Mouse (Mus musculus): ENCODE results near the gene Smyd3. TPM values are rescaled to one million over a fixed set of nuclear protein-coding genes. Genes with fewer than 3 reads are reported as not detected.

Gene Smyd3
- polyA plus RNA-seq, 1 experiment from 2014 or later, result 36.2 TPM

GRCm38 (mm10) chr1:179231777-179232661 is 285.8 kb downstream of the Smyd3 start:
- peak; percentile 69 for DNase-seq (ENCODE audit: low spot score)

DNA sequence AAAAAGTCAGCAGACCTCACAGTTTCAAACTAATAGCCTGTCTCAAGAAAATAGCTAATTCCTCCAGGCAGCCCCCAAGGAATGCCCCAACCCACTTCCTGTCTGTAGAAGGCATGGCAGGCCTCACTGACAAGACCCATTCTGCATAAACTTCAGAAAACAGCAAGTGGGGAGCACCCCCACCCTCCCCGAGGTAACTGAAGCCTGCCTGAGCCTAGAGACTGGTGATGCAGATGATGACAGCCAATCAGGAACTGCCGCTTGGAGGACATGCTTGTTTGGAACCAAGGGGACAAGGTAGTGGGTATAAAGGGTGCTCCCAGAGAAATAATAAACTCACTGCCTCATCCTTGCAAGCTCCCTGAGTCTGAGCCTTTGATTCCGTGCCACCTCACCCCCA is 288.3 kb downstream of the Smyd3 start:
- peak; percentile 32 for DNase-seq (ENCODE audit: low spot score)

DNA sequence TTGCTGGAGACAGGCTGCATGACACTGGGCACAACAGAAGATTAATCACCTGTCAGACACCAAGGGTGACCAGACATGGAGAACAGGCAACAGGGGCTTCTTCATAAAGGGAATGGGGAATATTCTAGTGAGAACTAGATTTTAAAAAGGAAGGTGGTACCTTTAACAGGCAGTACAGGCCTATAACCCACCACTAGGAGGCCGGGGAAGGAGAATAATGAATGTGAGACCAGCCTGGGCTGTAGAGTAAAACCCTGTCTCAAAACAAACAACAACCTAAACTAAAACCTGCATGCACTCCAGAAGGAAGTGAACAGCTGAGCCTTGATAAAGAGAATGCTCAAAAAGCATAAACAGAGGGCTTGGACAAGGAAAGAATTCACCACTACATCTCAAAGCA is 297.6 kb downstream of the Smyd3 start:
- DNase-seq (ENCODE audit: low spot score), result no peak

DNA sequence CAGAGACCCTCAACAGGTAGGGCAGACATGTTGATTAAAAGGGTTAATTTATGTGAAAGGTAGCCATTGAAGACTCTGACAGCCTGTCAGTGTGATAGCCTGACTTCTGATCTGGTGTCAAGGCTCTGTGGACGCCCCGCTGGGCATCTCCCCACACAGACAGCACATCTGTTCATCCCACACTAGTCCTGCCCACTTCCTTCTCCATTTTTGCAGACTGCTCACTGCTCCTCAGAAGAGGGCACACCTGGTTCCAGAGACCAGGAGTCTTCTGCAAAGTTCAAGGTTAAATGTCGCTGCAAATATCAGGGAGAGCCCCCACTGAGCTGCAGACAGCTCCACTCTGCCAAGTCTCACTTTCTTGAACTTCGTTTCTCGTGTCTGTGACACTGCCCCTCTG is 299.8 kb downstream of the Smyd3 start:
- no peak for DNase-seq (ENCODE audit: low spot score)

DNA sequence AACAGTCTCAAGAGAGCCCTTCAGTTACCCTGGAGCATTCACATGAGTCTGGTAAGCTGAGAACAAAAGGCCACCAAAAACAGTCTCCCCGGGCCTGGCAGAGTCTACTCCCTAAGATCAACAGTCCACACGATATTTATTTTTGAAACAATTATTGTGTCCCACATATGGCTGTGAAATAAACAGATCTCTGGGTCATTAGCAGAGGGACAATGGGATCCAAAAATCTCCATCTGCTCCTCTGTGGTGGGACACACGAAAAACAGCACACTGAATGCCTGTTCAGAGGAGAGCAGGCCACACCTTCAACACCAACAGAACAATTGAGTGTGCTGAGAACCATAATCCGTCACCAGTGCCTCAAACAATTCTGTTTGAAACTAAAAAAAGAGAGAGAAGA is 300.8 kb downstream of the Smyd3 start:
- DNase-seq (ENCODE audit: low spot score), result no peak

GRCm38 (mm10) chr1:179213381-179213780 is 304.5 kb downstream of the Smyd3 start:
- no peak for DNase-seq (ENCODE audit: low spot score)

DNA sequence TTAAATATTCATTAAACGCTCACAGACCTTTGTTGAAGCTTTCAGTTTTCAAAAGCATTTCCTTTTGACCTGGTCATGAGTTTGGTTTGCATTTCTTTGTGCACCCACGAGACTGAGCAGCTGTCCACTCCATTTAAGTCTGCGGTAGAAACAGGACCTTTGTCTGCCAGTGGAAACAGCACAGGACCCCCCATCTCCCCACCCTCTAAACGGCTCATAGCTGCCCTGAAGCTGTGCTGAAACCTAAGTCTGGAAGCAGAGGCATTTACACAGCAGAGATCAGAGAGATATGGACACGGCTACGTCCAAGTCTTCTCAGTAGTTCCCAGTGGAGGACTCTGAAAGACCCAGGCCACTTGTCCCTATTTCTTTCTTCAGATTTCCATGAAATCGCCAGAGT is 305.5 kb downstream of the Smyd3 start:
- DNase-seq (ENCODE audit: low spot score), result no peak

DNA sequence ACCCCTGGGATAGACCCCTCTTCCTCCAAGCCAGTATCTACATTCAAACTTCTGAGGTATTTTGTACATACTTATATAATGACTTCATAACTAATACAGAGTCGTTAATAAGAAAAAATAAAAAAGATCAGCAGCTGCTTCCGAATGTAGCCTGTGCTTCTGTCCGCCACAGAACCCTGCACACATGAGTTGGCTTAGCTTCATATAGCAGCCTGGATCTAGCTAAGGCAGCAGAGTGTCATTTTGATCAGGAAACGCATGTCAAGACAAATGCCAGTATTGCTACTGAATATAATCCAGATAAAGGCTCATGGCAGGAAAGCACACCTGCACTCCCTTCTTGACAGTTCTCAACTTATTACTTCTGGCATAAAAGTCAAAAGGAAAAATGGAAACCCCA is 306.5 kb downstream of the Smyd3 start:
- no peak for DNase-seq (ENCODE audit: low spot score)

GRCm38 (mm10) chr1:179207846-179208595 is 309.8 kb downstream of the Smyd3 start:
- no peak for DNase-seq (ENCODE audit: low spot score)

DNA sequence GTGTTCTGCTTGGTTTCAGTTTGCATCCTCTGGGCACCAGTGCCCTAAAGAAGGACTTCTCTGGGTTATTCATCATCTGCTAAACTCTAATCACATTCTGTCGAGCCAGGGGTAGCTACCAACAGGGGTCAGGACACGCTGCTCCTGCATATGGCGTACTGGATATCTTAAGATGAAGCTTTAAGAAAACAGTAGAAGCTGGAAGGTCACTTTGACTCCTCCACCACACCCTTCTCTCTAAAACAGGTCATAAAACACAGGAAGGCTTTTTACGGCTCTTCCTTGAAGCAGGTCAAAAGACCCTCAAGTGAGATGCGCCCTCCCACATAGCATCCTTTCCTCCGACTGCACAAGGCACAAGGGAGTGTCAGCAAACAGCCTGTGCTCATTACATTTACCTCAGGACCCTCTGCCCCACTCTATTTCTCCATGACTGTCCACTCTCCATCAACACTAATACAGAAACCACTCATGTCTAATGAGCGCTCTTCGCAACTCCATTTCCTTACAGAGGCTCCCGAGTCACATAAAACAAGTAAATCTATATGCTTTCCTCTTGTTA is 310.6 kb downstream of the Smyd3 start:
- no peak for DNase-seq (ENCODE audit: low spot score)

DNA sequence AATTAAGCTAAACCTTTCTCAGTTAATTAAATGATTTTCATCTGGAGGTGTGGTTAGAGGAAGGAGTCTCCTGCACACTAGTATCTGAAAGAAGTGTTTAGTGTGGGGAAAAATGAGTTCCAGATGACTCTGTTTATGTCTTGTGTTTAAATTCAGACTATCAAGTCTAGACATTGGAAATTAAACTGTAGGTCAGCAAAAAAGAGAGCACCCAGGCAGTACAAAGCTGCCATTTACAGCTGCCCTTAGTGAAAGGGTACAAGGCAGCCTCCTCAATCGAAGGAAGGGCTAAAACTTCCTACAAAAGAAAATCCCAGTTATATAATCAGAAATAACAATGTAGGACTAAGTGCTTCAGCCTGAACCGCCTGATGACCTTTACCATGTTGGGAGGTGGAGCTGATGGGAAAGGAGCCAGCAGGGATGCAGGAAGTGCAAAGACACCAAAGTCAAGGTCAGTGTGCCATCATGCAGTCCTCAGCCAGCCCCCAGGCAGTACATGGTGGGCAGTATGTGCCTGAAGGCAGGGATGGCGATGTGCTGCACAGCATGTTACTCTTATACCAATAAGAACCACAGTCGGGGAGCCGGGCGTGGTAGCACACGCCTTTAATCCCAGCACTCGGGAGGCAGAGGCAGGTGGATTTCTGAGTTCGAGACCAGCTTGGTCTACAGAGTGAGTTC is 319.2 kb downstream of the Smyd3 start:
- no peak for DNase-seq (ENCODE audit: low spot score)

DNA sequence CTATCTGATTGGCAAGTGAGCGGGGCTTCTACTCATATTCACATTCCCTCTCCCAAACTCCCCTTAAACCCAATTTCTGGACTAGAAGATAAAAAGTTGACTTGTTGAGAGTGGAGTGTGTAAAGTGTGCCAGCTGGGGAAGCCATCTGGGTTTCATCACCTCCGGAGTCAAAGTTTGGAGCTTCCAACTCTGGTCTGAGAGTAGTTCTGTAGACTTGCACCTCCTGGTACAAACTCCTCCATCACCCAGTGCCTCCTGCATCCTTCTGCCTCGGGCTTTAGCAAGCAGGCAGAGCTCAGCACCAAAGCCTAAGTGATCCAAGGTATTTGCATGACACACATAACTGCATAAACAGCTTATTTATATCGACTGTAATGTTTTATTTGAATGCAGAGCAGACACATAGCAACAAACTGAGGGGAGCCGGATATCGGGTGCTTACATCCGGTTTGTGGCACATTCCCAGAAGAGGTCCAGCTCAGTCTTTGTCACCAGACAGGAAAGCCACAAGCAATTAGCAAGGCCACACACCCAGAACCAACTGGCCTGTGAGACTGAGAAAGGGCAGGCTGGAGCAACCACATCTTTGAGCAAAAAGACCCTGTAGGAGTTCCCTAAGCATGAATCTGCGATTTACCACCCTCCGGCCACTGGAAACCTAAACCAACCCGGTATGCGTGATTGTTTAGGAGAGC is 319.9 kb downstream of the Smyd3 start:
- DNase-seq (ENCODE audit: low spot score), result no peak

- no peak for DNase-seq (ENCODE audit: low spot score)
These were observed 320.7 kb downstream of the Smyd3 start for GRCm38 (mm10) chr1:179197156-179197555.

GRCm38 (mm10) chr1:179196422-179196821 is 321.4 kb downstream of the Smyd3 start:
- DNase-seq (ENCODE audit: low spot score), result peak; percentile 9

DNA sequence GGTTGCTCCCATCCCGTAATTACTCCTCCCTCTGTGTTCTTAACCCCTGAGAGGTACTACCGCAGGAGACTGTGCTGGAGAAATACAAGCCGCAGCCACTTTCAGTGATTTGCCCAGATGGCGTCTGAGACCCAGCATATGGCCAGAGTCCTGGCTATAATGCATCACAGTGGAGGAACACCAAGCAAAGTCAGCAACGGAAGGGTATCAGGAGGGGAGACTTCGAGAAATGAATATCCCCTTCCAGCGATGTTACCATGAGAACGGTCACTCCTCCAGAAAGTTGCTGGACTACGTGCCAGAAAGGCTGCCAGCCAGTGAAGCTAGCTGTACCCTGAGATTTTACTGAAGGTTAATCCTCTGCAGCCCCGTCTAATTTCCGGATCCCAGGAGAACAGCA is 325.1 kb downstream of the Smyd3 start:
- no peak for DNase-seq (ENCODE audit: low spot score)

GRCm38 (mm10) chr1:179190837-179191236 is 327.0 kb downstream of the Smyd3 start:
- no peak for DNase-seq (ENCODE audit: low spot score)

DNA sequence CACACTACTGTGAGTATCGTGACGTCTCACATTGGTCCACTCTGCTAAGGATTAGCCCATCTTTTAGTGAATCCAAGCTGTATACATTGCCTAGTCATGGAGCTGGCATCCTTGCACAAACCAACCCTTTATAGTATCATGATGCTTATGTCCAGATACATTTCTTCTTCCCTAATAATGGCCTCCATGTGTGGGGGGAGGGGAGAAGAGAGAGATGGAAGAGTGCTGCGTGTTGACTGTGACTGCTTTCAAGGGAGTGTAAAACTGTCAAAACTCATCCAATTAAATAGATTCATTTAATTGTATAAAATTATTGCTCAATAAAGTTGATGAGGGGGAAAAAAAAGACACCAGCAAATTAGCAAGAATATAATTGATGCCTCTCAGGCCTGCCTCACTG is 330.7 kb downstream of the Smyd3 start:
- no peak for DNase-seq (ENCODE audit: low spot score)

GRCm38 (mm10) chr1:179184631-179185030 is 333.2 kb downstream of the Smyd3 start:
- DNase-seq (ENCODE audit: low spot score), result no peak

- DNase-seq (ENCODE audit: low spot score), result no peak
These were observed 334.3 kb downstream of the Smyd3 start for GRCm38 (mm10) chr1:179183499-179183898.

DNA sequence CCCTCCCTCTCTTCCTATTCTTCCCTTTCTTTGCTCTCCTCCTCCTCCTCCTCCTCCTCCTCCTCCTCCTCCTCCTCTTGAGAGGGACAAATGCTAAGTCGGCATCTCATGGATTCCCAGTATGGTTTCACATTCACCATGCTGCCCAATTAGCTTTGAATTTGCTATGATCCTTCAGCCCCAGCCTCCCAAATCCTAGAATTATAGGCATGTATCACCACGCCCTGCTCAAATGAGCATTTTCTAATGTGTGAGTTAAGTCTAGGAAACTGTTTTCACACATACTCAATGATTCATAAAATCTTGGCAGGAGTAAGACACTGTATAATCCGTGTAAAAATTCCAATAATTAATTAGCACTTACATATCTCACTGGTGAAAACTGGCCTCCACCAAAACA is 337.3 kb downstream of the Smyd3 start:
- no peak for DNase-seq (ENCODE audit: low spot score)

Data from thymus, postnatal 0 days (tissue).